Mouse (Mus musculus): ENCODE data around the gene Irf9.

DNA sequence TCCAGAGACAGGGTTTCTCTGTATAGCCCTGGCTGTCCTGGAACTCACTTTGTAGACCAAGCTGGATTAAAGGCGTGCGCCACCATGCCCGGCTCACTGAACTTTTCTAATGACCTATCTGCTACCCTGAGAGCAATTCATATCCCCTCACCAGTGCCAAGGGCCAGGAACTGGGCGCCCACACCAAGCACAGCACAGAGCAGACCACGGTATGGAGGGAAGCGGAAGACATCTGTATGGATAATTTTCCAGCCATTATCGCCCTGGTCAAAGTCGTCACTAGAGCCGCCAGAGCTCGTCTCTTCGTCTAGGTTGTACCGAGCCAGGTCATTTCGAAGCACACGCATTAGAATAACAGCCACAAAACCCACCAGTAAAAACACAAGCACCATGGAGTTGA lies 37.4 kb downstream of the Irf9 start:
- TF ChIP-seq MYC (IDR thresholded peaks at IDR 0.05; ENCODE audit: low read depth, low read length) (no peak), HCFC1 (IDR thresholded peaks at IDR 0.05; ENCODE audit: low read depth, low read length) (no peak), CTCF (conservative IDR thresholded peaks at IDR 0.05 in 1 of 2, IDR thresholded peaks at IDR 0.05 in 1 of 2; ENCODE audit: low read depth in 2 of 2, low read length in 2 of 2) (no peak), MAX (IDR thresholded peaks at IDR 0.05; ENCODE audit: low read length) (no peak), ZNF384 (IDR thresholded peaks at IDR 0.05; ENCODE audit: low read depth, low read length) (no peak)

Data from CH12.LX (cell line).